Mouse (Mus musculus) forebrain, embryonic 11.5 days (tissue): ENCODE measurements around the gene G0s2. TPM values are rescaled to one million over a fixed set of nuclear protein-coding genes. Genes with fewer than 3 reads are reported as not detected.
"Not testable (repeated sequence)": the region's sequence is repeated elsewhere in the genome, so short reads cannot be mapped to it uniquely, and the experiment has no call there.

Source experiments
- ATAC-seq: fragments of 200-750 bp; cut with Nextera tagmentation; replicated peaks from 2 replicates; pipeline ENCODE4 v1.8.0; 2017; ENCODE audit warnings: moderate TSS enrichment; ENCODE audit not compliant: low FRiP score
- DNase-seq: peaks from one replicate; pipeline ENCODE4 v3.0.0-alpha.2; 2017; ENCODE audit warnings: low spot score
- H3K27ac ChIP-seq: fragments of 300-500 bp; sonication (generic); 2 replicates; pipeline ENCODE4 v1.5.1; 2014; ENCODE audit warnings: low read depth, low read length
- H3K27me3 ChIP-seq: fragments of 300-500 bp; sonication (generic); 2 replicates; pipeline ENCODE4 v1.6.1; 2014; ENCODE audit warnings: mild to moderate bottlenecking, low read length, mixed read lengths; ENCODE audit not compliant: control insufficient read depth, insufficient read depth
- H3K36me3 ChIP-seq: fragments of 300-500 bp; sonication (generic); 2 replicates; pipeline ENCODE4 v1.6.1; 2014; ENCODE audit warnings: mild to moderate bottlenecking, low read length, moderate library complexity, mixed read lengths; ENCODE audit not compliant: control insufficient read depth, insufficient read depth
- H3K4me1 ChIP-seq: fragments of 300-500 bp; sonication (generic); replicated peaks from 2 replicates; pipeline ENCODE4 v1.6.1; 2014; ENCODE audit warnings: low read length, mixed read lengths; ENCODE audit not compliant: control insufficient read depth, insufficient read depth
- H3K4me2 ChIP-seq: fragments of 300-500 bp; sonication (generic); 2 replicates; pipeline ENCODE4 v1.6.1; 2014; ENCODE audit warnings: low read depth, mild to moderate bottlenecking, low read length, moderate library complexity, mixed read lengths; ENCODE audit not compliant: severe bottlenecking
- H3K4me3 ChIP-seq: fragments of 300-500 bp; sonication (generic); 2 replicates; pipeline ENCODE4 v1.5.1; 2014; ENCODE audit warnings: low read depth, low read length
- H3K9ac ChIP-seq: fragments of 300-500 bp; sonication (generic); 2 replicates; pipeline ENCODE4 v1.6.1; 2014; ENCODE audit warnings: low read length
- H3K9me3 ChIP-seq: fragments of 300-500 bp; sonication (generic); 2 replicates; pipeline ENCODE4 v1.6.1; 2016; ENCODE audit warnings: low read length, mixed read lengths; ENCODE audit not compliant: control insufficient read depth
- WGBS: fragments of 180-500 bp; shearing (Covaris S2); extraction: QIAGEN DNeasy Blood & Tissue Kit; methylation state at CpG from one replicate; pipeline ENCODE4 v1.1.7; 2014; 5-methylcytosine and 5-hydroxymethylcytosine counted together
- polyA plus RNA-seq: library from polyadenylated mRNA; unstranded; fragments of >200 nt; fragmentation: Nextera tagmentation; extraction: Ambion mirVana; gene quantifications from 2 replicates; pipeline ENCODE4 v1.2.1, GENCODE M21; 2014

Gene G0s2
- polyA plus RNA-seq, 1 experiment from 2014 or later, result 6.8 TPM

GRCm38 (mm10) chr1:193263026-193263907 lies 9.8 kb downstream of the G0s2 start:
- Histone ChIP-seq H3K36me3 (no peaks in the 10 kb centered on the region), H3K9ac (no peak overlapping the region), H3K27ac (no peak overlapping the region), H3K4me3 (no peak overlapping the region), H3K4me1 (no peaks in the 10 kb centered on the region), H3K27me3 (no peaks in the 10 kb centered on the region), H3K9me3 (no peaks in the 10 kb centered on the region), H3K4me2 (no peak overlapping the region)
- 84% methylated on average over 8 of the region's 8 CpGs for WGBS
- ATAC-seq (no peak), DNase-seq (no peak)

GRCm38 (mm10) chr1:193261897-193262548 lies 11.0 kb downstream of the G0s2 start:
- ATAC-seq (no peak), DNase-seq (no peak)
- H3K27me3 ChIP-seq, result no peaks in the 10 kb centered on the region
- 77% methylated on average over 7 of the region's 7 CpGs for WGBS
- no peak overlapping the region for H3K27ac ChIP-seq
- H3K4me2 ChIP-seq, result no peak overlapping the region
- no peaks in the 10 kb centered on the region for H3K36me3 ChIP-seq
- H3K4me1 ChIP-seq, result no peaks in the 10 kb centered on the region
- H3K9ac ChIP-seq, result no peak overlapping the region
- no peak overlapping the region for H3K4me3 ChIP-seq
- H3K9me3 ChIP-seq, result no peaks in the 10 kb centered on the region

GRCm38 (mm10) chr1:193259559-193259958 lies 13.5 kb downstream of the G0s2 start:
- 93% methylated on average over 9 of the region's 9 CpGs for WGBS
- Histone ChIP-seq H3K9ac (no peak overlapping the region), H3K4me2 (no peak overlapping the region), H3K27me3 (no peaks in the 10 kb centered on the region), H3K27ac (no peak overlapping the region), H3K4me3 (no peak overlapping the region), H3K9me3 (no peaks in the 10 kb centered on the region), H3K4me1 (no peaks in the 10 kb centered on the region), H3K36me3 (no peaks in the 10 kb centered on the region)
- no peak for DNase-seq
- no peak for ATAC-seq

- 78% methylated on average over 5 of the region's 5 CpGs for WGBS
- no peak overlapping the region for H3K4me2 ChIP-seq
- no peaks in the 10 kb centered on the region for H3K4me1 ChIP-seq
- H3K9ac ChIP-seq, result no peak overlapping the region
- no peaks in the 10 kb centered on the region for H3K36me3 ChIP-seq
- no peak overlapping the region for H3K27ac ChIP-seq
- H3K27me3 ChIP-seq, result no peaks in the 10 kb centered on the region
- H3K4me3 ChIP-seq, result no peak overlapping the region
- H3K9me3 ChIP-seq, result no peaks in the 10 kb centered on the region
- ATAC-seq (no peak), DNase-seq (no peak)
Measured at GRCm38 (mm10) chr1:193256621-193257098, 16.4 kb downstream of the G0s2 start.

GRCm38 (mm10) chr1:193256289-193256577 lies 16.8 kb downstream of the G0s2 start:
- DNase-seq (no peak), ATAC-seq (peak; percentile 33; the same call in 1 of the 2 replicates)
- H3K4me2 ChIP-seq, result no peak overlapping the region
- no peak overlapping the region for H3K27ac ChIP-seq
- no peaks in the 10 kb centered on the region for H3K9me3 ChIP-seq
- H3K4me1 ChIP-seq, result no peaks in the 10 kb centered on the region
- H3K27me3 ChIP-seq, result no peaks in the 10 kb centered on the region
- no peak overlapping the region for H3K9ac ChIP-seq
- H3K36me3 ChIP-seq, result no peaks in the 10 kb centered on the region
- H3K4me3 ChIP-seq, result no peak overlapping the region

- Histone ChIP-seq H3K27me3 (no peaks in the 10 kb centered on the region), H3K9me3 (no peaks in the 10 kb centered on the region), H3K9ac (no peak overlapping the region), H3K4me1 (no peaks in the 10 kb centered on the region), H3K36me3 (no peaks in the 10 kb centered on the region), H3K27ac (no peak overlapping the region), H3K4me3 (no peak overlapping the region), H3K4me2 (no peak overlapping the region)
- ATAC-seq, result peak; percentile 55
- peak; percentile 56 for DNase-seq
- 36% methylated on average over 3 of the region's 3 CpGs for WGBS
Measured at GRCm38 (mm10) chr1:193255488-193256288, 17.3 kb downstream of the G0s2 start.

- WGBS, result 74% methylated on average over 8 of the region's 8 CpGs
Measured at GRCm38 (mm10) chr1:193255032-193255431, 18.0 kb downstream of the G0s2 start.

GRCm38 (mm10) chr1:193253895-193254294 lies 19.1 kb downstream of the G0s2 start:
- H3K9me3 ChIP-seq, ATAC-seq, H3K36me3 ChIP-seq, H3K4me1 ChIP-seq, H3K27ac ChIP-seq, H3K9ac ChIP-seq, DNase-seq, H3K4me3 ChIP-seq, H3K27me3 ChIP-seq, H3K4me2 ChIP-seq: not testable (repeated sequence)
- WGBS, result 82% methylated on average over 3 of the region's 3 CpGs

More at GRCm38 (mm10) chr1:193255032-193255431, 18.0 kb downstream of the G0s2 start:
- Histone ChIP-seq H3K27me3 (no peaks in the 10 kb centered on the region), H3K27ac (no peak overlapping the region), H3K4me3 (no peak overlapping the region), H3K36me3 (no peaks in the 10 kb centered on the region), H3K4me1 (no peaks in the 10 kb centered on the region), H3K4me2 (no peak overlapping the region), H3K9me3 (no peaks in the 10 kb centered on the region), H3K9ac (no peak overlapping the region)
- ATAC-seq (no peak), DNase-seq (no peak)
